Mouse (Mus musculus): ENCODE data around the gene Morf4l1. TPM values are rescaled to one million over a fixed set of nuclear protein-coding genes. Genes with fewer than 3 reads are reported as not detected.
A peak's percentile ranks its signal among the peaks of the same experiment; 100 is the strongest.

Gene Morf4l1
- polyA plus RNA-seq (2014; fragmentation: Nextera tagmentation; extraction: Ambion mirVana), result 490 and 495 TPM in 2 replicates

GRCm38 (mm10) chr9:90114567-90115307 lies at the start of gene Morf4l1:
Morf4l1 (minus strand) TSS chr9:90114774.
- peak; percentile 99 for ATAC-seq (ENCODE audit: insufficient number of reproducible peaks, insufficient read depth, low FRiP score, low read depth)
- H3K9ac ChIP-seq (replicated peaks; ENCODE audit: low read depth, low read length), result peak within 1 kb of the TSS; percentile 93
- no peaks in the 10 kb centered on the region for H3K27me3 ChIP-seq (ENCODE audit: control insufficient read depth, insufficient read depth, low read length)
- H3K4me2 ChIP-seq (replicated peaks; ENCODE audit: low read depth, low read length), result peak within 1 kb of the TSS; percentile 79
- no peaks in the 10 kb centered on the region for H3K9me3 ChIP-seq (ENCODE audit: control insufficient read depth, low read depth, low read length)
- peaks cover 9% of the 10 kb centered on the region; the same call in 1 of the 2 replicates for H3K4me1 ChIP-seq (ENCODE audit: control insufficient read depth, insufficient read depth, low read length)
- no peaks in the 10 kb centered on the region for H3K36me3 ChIP-seq (ENCODE audit: control insufficient read depth, insufficient read depth, low read length)
- 1% methylated on average over 38 of the region's 40 CpGs for WGBS
- peak within 1 kb of the TSS; percentile 99 for H3K27ac ChIP-seq (ENCODE audit: low read length)
- H3K4me3 ChIP-seq (ENCODE audit: low read depth, low read length), result peak within 1 kb of the TSS; percentile 82

GRCm38 (mm10) chr9:90163749-90164095 lies 49.1 kb upstream of the Morf4l1 start:
- Histone ChIP-seq H3K4me1 (ENCODE audit: control insufficient read depth, insufficient read depth, low read length) (peaks cover 8% of the 10 kb centered on the region; the same call in 1 of the 2 replicates), H3K9me3 (ENCODE audit: control insufficient read depth, low read depth, low read length) (peaks cover 4% of the 10 kb centered on the region; the same call in 1 of the 2 replicates), H3K27ac (ENCODE audit: low read length) (0 out of 2 replicates have a peak overlapping the region, but pooled peaks have one; percentile 86), H3K4me2 (replicated peaks; ENCODE audit: low read depth, low read length) (peak overlapping the region; percentile 90), H3K36me3 (ENCODE audit: control insufficient read depth, insufficient read depth, low read length) (no peaks in the 10 kb centered on the region), H3K27me3 (ENCODE audit: control insufficient read depth, insufficient read depth, low read length) (no peaks in the 10 kb centered on the region), H3K4me3 (ENCODE audit: low read depth, low read length) (peak overlapping the region; percentile 72), H3K9ac (replicated peaks; ENCODE audit: low read depth, low read length) (peak overlapping the region; percentile 73)
- peak; percentile 51 for ATAC-seq (ENCODE audit: insufficient number of reproducible peaks, insufficient read depth, low FRiP score, low read depth)
- WGBS, result under 1% methylated on average over 18 of the region's 18 CpGs

- peak; percentile 60 for ATAC-seq (ENCODE audit: insufficient number of reproducible peaks, insufficient read depth, low FRiP score, low read depth)
- WGBS, result under 1% methylated on average over 58 of the region's 60 CpGs
- H3K9me3 ChIP-seq (ENCODE audit: control insufficient read depth, low read depth, low read length), result peaks cover 4% of the 10 kb centered on the region; the same call in 1 of the 2 replicates
- H3K4me1 ChIP-seq (ENCODE audit: control insufficient read depth, insufficient read depth, low read length), result peaks cover 8% of the 10 kb centered on the region; the same call in 1 of the 2 replicates
- H3K4me3 ChIP-seq (ENCODE audit: low read depth, low read length), result peak within 1 kb of the TSS; percentile 72
- no peaks in the 10 kb centered on the region for H3K27me3 ChIP-seq (ENCODE audit: control insufficient read depth, insufficient read depth, low read length)
- H3K9ac ChIP-seq (replicated peaks; ENCODE audit: low read depth, low read length), result peak within 1 kb of the TSS; percentile 73
- peak within 1 kb of the TSS; percentile 90 for H3K4me2 ChIP-seq (replicated peaks; ENCODE audit: low read depth, low read length)
- H3K27ac ChIP-seq (ENCODE audit: low read length), result peak within 1 kb of the TSS; percentile 86
- no peaks in the 10 kb centered on the region for H3K36me3 ChIP-seq (ENCODE audit: control insufficient read depth, insufficient read depth, low read length)
Measured at GRCm38 (mm10) chr9:90162926-90163748, 48.6 kb upstream of the Morf4l1 start, which contains the start of gene Adamts7. Adamts7 (plus strand) TSS chr9:90163069.

- Histone ChIP-seq H3K4me1 (ENCODE audit: control insufficient read depth, insufficient read depth, low read length) (peaks cover 8% of the 10 kb centered on the region; the same call in 1 of the 2 replicates), H3K4me3 (ENCODE audit: low read depth, low read length) (peak overlapping the region; percentile 72), H3K27ac (ENCODE audit: low read length) (peak overlapping the region; percentile 86; the same call in 1 of the 2 replicates), H3K27me3 (ENCODE audit: control insufficient read depth, insufficient read depth, low read length) (no peaks in the 10 kb centered on the region), H3K36me3 (ENCODE audit: control insufficient read depth, insufficient read depth, low read length) (no peaks in the 10 kb centered on the region), H3K9ac (replicated peaks; ENCODE audit: low read depth, low read length) (peak overlapping the region; percentile 73; the same call in 1 of the 2 replicates), H3K4me2 (replicated peaks; ENCODE audit: low read depth, low read length) (peak overlapping the region; percentile 90), H3K9me3 (ENCODE audit: control insufficient read depth, low read depth, low read length) (peaks cover 4% of the 10 kb centered on the region; the same call in 1 of the 2 replicates)
- ATAC-seq (ENCODE audit: insufficient number of reproducible peaks, insufficient read depth, low FRiP score, low read depth), result peak; percentile 88
- WGBS, result 8% methylated on average over 29 of the region's 29 CpGs
Measured at GRCm38 (mm10) chr9:90162243-90162925, 47.8 kb upstream of the Morf4l1 start.

GRCm38 (mm10) chr9:90146869-90147268 lies 32.3 kb upstream of the Morf4l1 start:
- Histone ChIP-seq H3K4me2 (replicated peaks; ENCODE audit: low read depth, low read length) (no peak overlapping the region), H3K36me3 (ENCODE audit: control insufficient read depth, insufficient read depth, low read length) (no peaks in the 10 kb centered on the region), H3K27ac (ENCODE audit: low read length) (no peak overlapping the region), H3K27me3 (ENCODE audit: control insufficient read depth, insufficient read depth, low read length) (no peaks in the 10 kb centered on the region), H3K9me3 (ENCODE audit: control insufficient read depth, low read depth, low read length) (no peaks in the 10 kb centered on the region), H3K9ac (replicated peaks; ENCODE audit: low read depth, low read length) (no peak overlapping the region), H3K4me1 (ENCODE audit: control insufficient read depth, insufficient read depth, low read length) (no peaks in the 10 kb centered on the region), H3K4me3 (ENCODE audit: low read depth, low read length) (no peak overlapping the region)
- no peak for ATAC-seq (ENCODE audit: insufficient number of reproducible peaks, insufficient read depth, low FRiP score, low read depth)
- WGBS, result 64% methylated on average over 5 of the region's 5 CpGs

GRCm38 (mm10) chr9:90145788-90146187 lies 31.2 kb upstream of the Morf4l1 start:
- Histone ChIP-seq H3K9me3 (ENCODE audit: control insufficient read depth, low read depth, low read length) (no peaks in the 10 kb centered on the region), H3K9ac (replicated peaks; ENCODE audit: low read depth, low read length) (no peak overlapping the region), H3K36me3 (ENCODE audit: control insufficient read depth, insufficient read depth, low read length) (no peaks in the 10 kb centered on the region), H3K4me2 (replicated peaks; ENCODE audit: low read depth, low read length) (no peak overlapping the region), H3K4me1 (ENCODE audit: control insufficient read depth, insufficient read depth, low read length) (no peaks in the 10 kb centered on the region), H3K27me3 (ENCODE audit: control insufficient read depth, insufficient read depth, low read length) (no peaks in the 10 kb centered on the region), H3K27ac (ENCODE audit: low read length) (no peak overlapping the region), H3K4me3 (ENCODE audit: low read depth, low read length) (no peak overlapping the region)
- 41% methylated on average over 2 of the region's 2 CpGs for WGBS
- no peak for ATAC-seq (ENCODE audit: insufficient number of reproducible peaks, insufficient read depth, low FRiP score, low read depth)

- Histone ChIP-seq H3K36me3 (ENCODE audit: control insufficient read depth, insufficient read depth, low read length) (no peaks in the 10 kb centered on the region), H3K27ac (ENCODE audit: low read length) (no peak overlapping the region), H3K4me1 (ENCODE audit: control insufficient read depth, insufficient read depth, low read length) (no peaks in the 10 kb centered on the region), H3K4me3 (ENCODE audit: low read depth, low read length) (no peak overlapping the region), H3K9me3 (ENCODE audit: control insufficient read depth, low read depth, low read length) (no peaks in the 10 kb centered on the region), H3K27me3 (ENCODE audit: control insufficient read depth, insufficient read depth, low read length) (no peaks in the 10 kb centered on the region), H3K4me2 (replicated peaks; ENCODE audit: low read depth, low read length) (no peak overlapping the region), H3K9ac (replicated peaks; ENCODE audit: low read depth, low read length) (no peak overlapping the region)
- WGBS, result 88% methylated on average over 1 of the region's 1 CpGs
- ATAC-seq (ENCODE audit: insufficient number of reproducible peaks, insufficient read depth, low FRiP score, low read depth), result no peak
Measured at GRCm38 (mm10) chr9:90136678-90136965, 22.0 kb upstream of the Morf4l1 start.

All from stomach, embryonic 14.5 days (tissue).